Mouse (Mus musculus) G1E-ER4 (cell line): Measurements from ENCODE around the gene Gse1. TPM values are rescaled to one million over a fixed set of nuclear protein-coding genes. Genes with fewer than 3 reads are reported as not detected.
A peak's percentile ranks its signal among the peaks of the same experiment; 100 is the strongest.

Source experiments
- GATA1 ChIP-seq: IDR thresholded peaks from one replicate; pipeline ENCODE4 v1.8.0; 2012; ENCODE audit warnings: low read length, inconsistent platforms
- polyA plus RNA-seq: library from polyadenylated mRNA; stranded (reverse); fragments of >175 nt; gene quantifications from 2 replicates; pipeline ENCODE4 v1.2.3, GENCODE M21; 2012

The Gse1 gene
- polyA plus RNA-seq, 1 experiment = 139 TPM

DNA sequence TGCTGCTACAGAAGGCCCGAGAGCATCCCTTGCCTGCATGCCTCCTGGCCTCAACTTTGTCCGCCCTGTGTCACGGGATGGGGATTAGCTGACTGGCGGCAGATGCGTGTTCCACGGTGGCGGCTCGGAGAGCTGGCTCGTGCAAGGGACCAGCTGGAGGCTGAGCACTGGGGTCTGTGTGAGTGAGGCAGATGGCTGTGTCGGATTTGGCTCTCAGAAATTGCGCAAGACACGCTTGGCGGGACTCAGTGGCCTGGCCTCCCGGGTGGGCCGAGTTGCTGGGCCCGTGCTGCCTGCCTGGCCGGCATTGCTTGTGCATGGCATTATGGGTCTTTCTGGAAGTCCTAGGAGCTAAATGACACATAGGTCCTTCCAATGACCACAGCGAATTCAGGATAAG is 81.1 kb downstream of the Gse1 start:
- no peak for TF ChIP-seq GATA1

GRCm38 (mm10) chr8:120310063-120310462 is 81.8 kb downstream of the Gse1 start:
- TF ChIP-seq GATA1 = no peak

DNA sequence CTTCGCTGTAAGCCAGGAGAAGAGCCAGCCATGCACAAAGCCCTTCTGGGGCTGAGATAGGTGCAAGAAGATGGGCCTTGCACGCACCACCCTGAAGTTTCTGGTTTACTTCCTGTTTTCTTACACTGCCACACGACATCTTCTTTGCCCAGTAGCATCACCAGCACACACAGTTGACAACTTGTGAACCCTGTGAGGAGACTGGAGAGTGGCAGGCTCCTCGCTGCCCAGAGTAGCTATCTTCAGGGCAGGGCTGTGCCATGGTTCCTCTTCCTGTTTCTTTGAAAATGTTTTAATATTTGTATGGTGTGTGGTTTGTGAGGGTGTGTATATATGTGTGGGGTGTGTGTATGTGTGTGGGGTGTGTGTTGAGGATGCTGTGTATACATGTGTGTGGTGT is 84.2 kb downstream of the Gse1 start:
- no peak for TF ChIP-seq GATA1

DNA sequence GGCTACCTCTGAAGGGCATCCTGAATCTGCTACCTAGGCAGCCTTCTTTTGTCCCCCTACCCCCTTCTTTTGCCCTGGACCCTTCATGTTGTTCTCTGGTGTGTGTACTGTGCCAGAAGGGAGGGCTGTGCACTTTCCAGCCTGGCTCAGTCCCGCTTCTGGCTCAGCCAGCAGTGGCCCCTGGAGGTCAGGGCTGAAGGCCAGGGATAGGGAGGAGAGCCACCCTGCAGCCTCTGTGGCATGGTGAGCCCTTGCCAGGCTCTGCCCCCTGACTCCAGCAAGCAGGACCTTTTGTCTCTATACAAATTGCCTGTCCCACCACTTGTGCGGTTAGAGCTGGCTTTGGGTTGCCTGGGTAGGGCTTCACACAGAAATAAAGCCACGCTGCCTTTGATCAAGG is 85.4 kb downstream of the Gse1 start:
- TF ChIP-seq GATA1 = no peak

DNA sequence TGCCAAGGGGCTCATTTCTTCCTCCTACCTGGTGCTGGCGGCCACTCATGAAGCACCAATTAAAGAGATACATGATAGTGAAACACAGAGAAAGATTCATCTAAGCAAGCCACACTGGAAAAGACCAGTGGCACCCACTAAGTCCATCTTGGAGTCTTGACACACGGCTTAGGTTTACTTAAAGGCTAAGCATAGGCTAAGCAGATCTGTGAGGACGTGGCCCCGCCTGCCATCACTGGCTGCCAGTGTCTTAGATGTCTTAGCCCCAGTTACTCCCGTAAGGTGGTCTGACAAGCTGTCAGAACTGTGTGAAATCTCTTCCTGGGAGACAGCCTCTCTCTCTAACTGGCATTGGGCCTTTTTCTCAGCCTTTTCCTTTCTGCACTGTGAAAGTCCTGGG is 86.7 kb downstream of the Gse1 start:
- TF ChIP-seq GATA1 = no peak

DNA sequence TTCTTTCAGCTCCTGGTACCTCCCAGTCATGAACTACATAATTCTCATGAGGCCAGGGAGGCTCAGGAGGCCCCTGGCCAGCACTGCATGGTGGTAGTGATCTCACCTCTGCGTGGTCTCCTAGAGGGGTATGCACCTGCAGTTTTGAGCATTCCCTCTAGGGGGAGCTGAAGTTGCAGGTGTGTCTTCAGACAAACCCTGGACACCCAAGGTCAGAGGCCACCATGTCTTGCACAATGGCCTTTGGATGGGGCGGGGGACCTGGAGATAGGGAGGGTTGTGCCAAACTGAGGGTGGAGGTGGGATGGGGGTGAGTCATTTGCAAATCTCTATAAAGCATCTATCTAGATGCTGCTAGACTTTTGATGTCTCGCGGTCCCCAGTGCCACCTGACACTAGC is 87.4 kb downstream of the Gse1 start:
- TF ChIP-seq GATA1 = no peak

DNA sequence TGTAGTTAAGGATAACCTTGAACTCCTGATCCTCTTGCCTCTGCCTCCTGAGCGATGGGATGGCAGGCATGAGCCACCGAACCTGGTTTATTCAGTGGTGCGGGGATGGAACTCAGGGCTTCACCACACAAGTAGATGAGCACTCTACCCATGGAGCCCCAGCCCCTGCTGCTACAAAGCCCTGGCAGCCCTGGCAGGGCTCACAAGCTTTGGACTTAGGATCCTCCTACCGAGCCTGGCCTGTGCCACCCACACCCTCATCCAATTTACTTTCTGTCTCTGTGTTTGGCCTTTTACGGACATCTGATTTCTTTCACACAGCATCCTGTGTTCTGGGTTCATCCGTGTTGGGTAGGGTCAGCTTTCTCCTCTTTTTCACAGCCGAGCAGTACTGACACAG is 88.5 kb downstream of the Gse1 start:
- no peak for TF ChIP-seq GATA1

DNA sequence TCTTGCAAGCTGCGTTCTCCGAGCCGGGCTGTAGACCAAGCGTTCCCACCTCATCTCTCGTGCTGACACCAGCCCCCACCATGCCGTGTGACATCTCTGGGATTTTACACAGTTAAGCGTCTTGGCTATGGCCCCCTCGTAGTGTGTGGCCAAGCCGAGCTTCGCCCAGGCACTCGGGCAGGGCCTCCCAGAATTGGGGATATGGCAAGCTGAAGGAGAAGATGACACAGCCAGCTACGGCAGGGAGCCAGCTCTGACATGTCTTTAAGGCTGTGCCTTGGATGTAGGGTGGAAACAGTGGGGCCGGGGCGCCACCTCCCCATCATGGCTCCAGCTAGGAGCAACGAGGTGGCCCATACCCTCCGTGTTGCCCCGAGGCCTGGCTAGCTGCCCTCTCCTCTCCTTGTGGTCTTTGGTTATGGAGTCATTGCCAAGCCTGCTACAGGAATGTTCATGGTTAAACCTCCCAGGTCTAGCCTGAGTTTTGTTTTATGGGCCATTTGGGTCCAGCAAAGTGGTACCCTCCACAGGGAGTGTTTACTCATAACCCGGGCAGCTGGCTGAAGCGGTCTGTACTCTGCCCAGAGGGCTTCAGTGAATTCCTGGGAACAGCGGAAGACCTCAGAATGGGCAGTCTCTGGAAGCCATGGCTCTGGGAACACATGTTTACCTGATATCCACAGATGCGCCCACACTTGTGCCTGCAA is 89.0 kb downstream of the Gse1 start:
- TF ChIP-seq GATA1 = no peak

- no peak for TF ChIP-seq GATA1
These were observed 90.3 kb downstream of the Gse1 start for GRCm38 (mm10) chr8:120318476-120318991.

- TF ChIP-seq GATA1 = no peak
These were observed 91.2 kb downstream of the Gse1 start for GRCm38 (mm10) chr8:120319449-120319848.

DNA sequence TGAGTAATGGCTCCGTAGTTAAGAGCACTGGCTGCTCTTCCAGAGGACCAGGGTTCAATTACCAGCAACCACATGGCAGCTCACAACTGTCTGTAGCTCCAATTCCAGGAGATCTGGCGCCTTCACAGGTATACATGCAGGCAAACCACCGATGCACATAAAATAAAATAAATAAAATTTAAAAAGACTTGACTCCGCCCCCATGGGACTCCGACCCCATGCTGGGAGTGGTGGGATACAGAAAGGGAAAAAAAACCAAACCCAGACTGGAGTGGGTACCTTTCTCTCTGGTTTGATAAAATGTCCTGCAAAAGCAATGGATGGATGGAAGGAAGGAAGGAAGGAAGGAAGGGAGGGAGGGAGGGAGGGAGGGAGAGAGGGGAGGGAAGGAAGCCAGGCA is 91.9 kb downstream of the Gse1 start:
- TF ChIP-seq GATA1 = no peak

GRCm38 (mm10) chr8:120321724-120322123 is 93.5 kb downstream of the Gse1 start:
- TF ChIP-seq GATA1 = no peak

DNA sequence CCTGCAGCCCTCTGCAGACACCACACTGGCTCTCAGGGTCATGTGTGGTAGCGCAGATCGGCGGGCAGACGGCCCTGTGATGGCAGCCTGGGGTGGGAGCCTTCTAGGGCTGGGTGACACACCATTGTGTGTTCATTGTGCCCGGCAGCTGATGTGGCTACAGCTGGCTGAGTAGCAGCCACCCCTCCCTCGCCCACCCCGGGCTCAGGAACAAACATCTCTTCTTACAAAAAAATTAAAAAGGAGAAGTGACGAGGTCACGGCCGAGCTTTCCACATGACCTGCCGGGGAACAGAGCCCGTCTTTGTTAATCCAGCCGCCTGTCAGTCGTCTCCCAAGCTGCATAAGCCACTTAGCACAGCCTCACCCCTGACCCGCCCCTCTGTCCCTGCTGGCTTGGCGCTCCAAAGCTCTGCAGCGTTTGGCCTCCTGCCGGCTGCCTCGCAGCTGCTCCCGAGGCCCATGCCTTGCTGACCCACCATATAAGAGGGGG is 94.7 kb downstream of the Gse1 start:
- no peak for TF ChIP-seq GATA1

GRCm38 (mm10) chr8:120324555-120324954 is 96.3 kb downstream of the Gse1 start:
- no peak for TF ChIP-seq GATA1

- TF ChIP-seq GATA1 = peak; percentile 83
These were observed 97.0 kb downstream of the Gse1 start for GRCm38 (mm10) chr8:120325172-120325767.

- no peak for TF ChIP-seq GATA1
These were observed 98.9 kb downstream of the Gse1 start for GRCm38 (mm10) chr8:120327131-120327554.
